Mouse (Mus musculus): ENCODE data around the gene Apobec2.

- no peak for TF ChIP-seq CTCF (IDR thresholded peaks at IDR 0.05; ENCODE audit: borderline replicate concordance, control insufficient read depth, extremely low read depth, insufficient read depth, low read length, poor library complexity)
- TF ChIP-seq POLR2A (IDR thresholded peaks at IDR 0.05; ENCODE audit: control insufficient read depth, extremely low read depth, insufficient read depth, low read length, poor library complexity), result no peak
Observed at GRCm38 (mm10) chr17:48427852-48428530, 4.7 kb downstream of the Apobec2 start.
